In the genomic region with DNA sequence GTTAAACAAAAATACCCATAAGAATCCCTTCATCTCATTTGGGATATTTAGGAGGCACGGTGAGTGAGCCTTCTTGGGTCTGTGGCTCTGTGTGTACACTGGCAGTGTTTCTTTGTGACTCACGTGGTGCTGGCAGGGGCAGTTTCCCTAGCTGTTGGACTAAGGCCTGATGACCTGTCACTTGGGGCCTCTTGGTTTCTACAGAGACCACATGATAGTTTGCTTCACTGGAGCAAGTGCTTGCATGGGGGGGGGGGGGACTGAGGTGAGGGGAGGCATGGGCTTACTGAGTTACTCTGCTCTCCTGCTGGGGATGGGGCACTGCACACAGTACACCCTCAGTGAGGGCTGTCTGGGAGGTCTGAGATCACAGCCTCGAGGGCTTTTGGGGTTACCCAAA, we compare ENCODE assay signal across 9 mouse cellular contexts.
A peak's percentile ranks its signal among the peaks of the same experiment; 100 is the strongest.
DNase-seq lines count a peak whose midpoint lies in the region; ATAC-seq lines count a peak whose summit lies in the region.
"Had no signal": no experiment of that assay in that cellular context is flagged by ENCODE, and none has a peak within 500 bp of the region (broad histone marks: within the 10 kb centered on the region; RNA-seq: fewer than 3 reads in every experiment).

No protein-coding gene starts in this region.

- H3K9ac ChIP-seq in heart, embryonic 11.5 days (ENCODE audit: low read depth, low read length) = no peak overlapping the region
- H3K9ac ChIP-seq: embryonic facial prominence, embryonic 15.5 days had no signal

- H3K9me3 ChIP-seq in heart, embryonic 11.5 days (replicated peaks; ENCODE audit: control insufficient read depth, low read length) = no peaks in the 10 kb centered on the region
- H3K9me3 ChIP-seq: embryonic facial prominence, embryonic 15.5 days had no signal

- peak; percentile 58 to 67 for DNase-seq in heart, adult 18-20 months
- peak; percentile 72 for DNase-seq in NIH3T3 (ENCODE audit: low read depth)
- DNase-seq in gastrocnemius, postnatal 14 days = peak; percentile 38
- peak; percentile 14 for DNase-seq in kidney, postnatal 14 days
- no peak for DNase-seq in thymus, adult 18-20 months
- DNase-seq in cerebellum, postnatal 4 days (ENCODE audit: low spot score in 2 of 2) = no peak
- DNase-seq in layer of hippocampus, postnatal 14 days (ENCODE audit: low spot score in 2 of 2) = no peak

- H3K4me2 ChIP-seq in heart, embryonic 11.5 days = no peak overlapping the region
- H3K4me2 ChIP-seq: embryonic facial prominence, embryonic 15.5 days had no signal

- H3K27me3 ChIP-seq in heart, embryonic 11.5 days (ENCODE audit: control insufficient read depth, insufficient read depth, low read length) = no peaks in the 10 kb centered on the region
- H3K27me3 ChIP-seq: embryonic facial prominence, embryonic 15.5 days had no signal

- H3K27ac ChIP-seq in heart, embryonic 11.5 days (ENCODE audit: low read depth, low read length) = no peak overlapping the region
- H3K27ac ChIP-seq: embryonic facial prominence, embryonic 15.5 days had no signal

- intact Hi-C loops in gastrocnemius, postnatal 14 days (cut with DNase I; ENCODE audit: low total_unique reads) = no loop called here

- H3K36me3 ChIP-seq in heart, embryonic 11.5 days (ENCODE audit: control insufficient read depth, insufficient read depth, low read length) = no peaks in the 10 kb centered on the region
- H3K36me3 ChIP-seq: embryonic facial prominence, embryonic 15.5 days had no signal

- H3K4me3 ChIP-seq in heart, embryonic 11.5 days (ENCODE audit: low read depth, low read length) = no peak overlapping the region
- H3K4me3 ChIP-seq: embryonic facial prominence, embryonic 15.5 days had no signal

- H3K4me1 ChIP-seq in heart, embryonic 11.5 days (ENCODE audit: control insufficient read depth, insufficient read depth, low read length) = peaks cover 6% of the 10 kb centered on the region; the same call in 1 of the 2 replicates
- H3K4me1 ChIP-seq: embryonic facial prominence, embryonic 15.5 days had no signal

- ATAC-seq in heart, embryonic 11.5 days (replicated peaks; ENCODE audit: insufficient number of reproducible peaks, low FRiP score, low TSS enrichment) = no peak; the same call in 1 of the 2 replicates

- WGBS in heart, embryonic 11.5 days (ENCODE audit: insufficient replicate concordance) = 31% methylated on average over 3 of the region's 3 CpGs

Comparison
In these comparisons a context has a peak if more than half of its experiments do, and no peak if none do; other contexts are left out.
1. DNase-seq: peak in heart, adult 18-20 months (2 of 2), NIH3T3 (single experiment), gastrocnemius, postnatal 14 days (single experiment) and kidney, postnatal 14 days (single experiment); none in thymus, adult 18-20 months (0 of 2), cerebellum, postnatal 4 days (0 of 2) and layer of hippocampus, postnatal 14 days (0 of 2).